Mouse (Mus musculus) hindbrain, embryonic 16.5 days (tissue): ENCODE measurements at regions not wholly inside any gene's neighbourhood (a gene's known extent, or its start where the extent isn't known, plus 50 kb on each side); places are given as distances from the start of the nearest gene placed in this dataset.
"Not testable (repeated sequence)": the region's sequence is repeated elsewhere in the genome, so short reads cannot be mapped to it uniquely, and the experiment has no call there.

ENCODE experiments used
- ATAC-seq: fragments of 200-750 bp; cut with Nextera tagmentation; 2 replicates; pipeline ENCODE4 v1.8.0; 2017; ENCODE audit warnings: moderate TSS enrichment, moderate library complexity
- H3K27ac ChIP-seq: fragments of 300-500 bp; sonication (generic); 2 replicates; pipeline ENCODE4 v1.5.1; 2014; ENCODE audit warnings: low read depth, mild to moderate bottlenecking, control low read depth, low read length, moderate library complexity
- H3K27me3 ChIP-seq: fragments of 300-500 bp; sonication (generic); replicated peaks from 2 replicates; pipeline ENCODE4 v1.6.1; 2014; ENCODE audit warnings: low read length; ENCODE audit not compliant: control insufficient read depth, insufficient read depth
- H3K36me3 ChIP-seq: fragments of 300-500 bp; sonication (generic); 2 replicates; pipeline ENCODE4 v1.6.1; 2014; ENCODE audit warnings: mild to moderate bottlenecking, low read length, moderate library complexity, mixed read lengths; ENCODE audit not compliant: control insufficient read depth, insufficient read depth
- H3K4me1 ChIP-seq: fragments of 300-500 bp; sonication (generic); 2 replicates; pipeline ENCODE4 v1.6.1; 2014; ENCODE audit warnings: low read depth, low read length; ENCODE audit not compliant: control insufficient read depth, insufficient read depth
- H3K4me2 ChIP-seq: fragments of 300-500 bp; sonication (generic); 2 replicates; pipeline ENCODE4 v1.6.1; 2014; ENCODE audit warnings: mild to moderate bottlenecking, low read length, control low read depth, moderate library complexity
- H3K4me3 ChIP-seq: fragments of 300-500 bp; sonication (generic); 2 replicates; pipeline ENCODE4 v1.5.1; 2014; ENCODE audit warnings: mild to moderate bottlenecking, low read length, control low read depth, moderate library complexity
- H3K9ac ChIP-seq: fragments of 300-500 bp; sonication (generic); 2 replicates; pipeline ENCODE4 v1.6.1; 2014; ENCODE audit warnings: low read depth, mild to moderate bottlenecking, control low read depth, low read length, moderate library complexity
- H3K9me3 ChIP-seq: fragments of 300-500 bp; sonication (generic); 2 replicates; pipeline ENCODE4 v1.6.1; 2014; ENCODE audit warnings: mild to moderate bottlenecking, low read length, moderate library complexity; ENCODE audit not compliant: control insufficient read depth
- WGBS: fragments of 180-500 bp; shearing (Covaris S2); extraction: QIAGEN DNeasy Blood & Tissue Kit; methylation state at CpG from one replicate; pipeline ENCODE4 v1.1.7; 2014; 5-methylcytosine and 5-hydroxymethylcytosine counted together

DNA sequence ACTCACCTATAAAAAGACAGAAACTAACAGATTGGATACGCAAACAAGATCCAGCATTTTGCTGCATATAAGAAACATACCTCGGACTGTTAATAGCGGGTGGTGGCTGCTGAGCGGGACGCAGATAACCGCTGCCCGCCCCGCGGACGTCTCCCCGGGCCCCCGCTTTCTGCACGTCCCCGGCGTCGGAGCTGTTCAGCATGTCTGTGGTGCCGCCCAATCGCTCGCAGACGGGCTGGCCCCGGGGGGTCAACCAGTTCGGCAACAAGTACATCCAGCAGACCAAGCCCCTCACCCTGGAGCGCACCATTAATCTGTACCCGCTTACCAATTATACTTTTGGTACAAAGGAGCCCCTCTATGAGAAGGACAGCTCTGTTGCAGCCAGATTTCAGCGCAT lies 682.4 kb upstream of the Agtr1b start:
- 71% methylated on average over 16 of the region's 25 CpGs for WGBS

DNA sequence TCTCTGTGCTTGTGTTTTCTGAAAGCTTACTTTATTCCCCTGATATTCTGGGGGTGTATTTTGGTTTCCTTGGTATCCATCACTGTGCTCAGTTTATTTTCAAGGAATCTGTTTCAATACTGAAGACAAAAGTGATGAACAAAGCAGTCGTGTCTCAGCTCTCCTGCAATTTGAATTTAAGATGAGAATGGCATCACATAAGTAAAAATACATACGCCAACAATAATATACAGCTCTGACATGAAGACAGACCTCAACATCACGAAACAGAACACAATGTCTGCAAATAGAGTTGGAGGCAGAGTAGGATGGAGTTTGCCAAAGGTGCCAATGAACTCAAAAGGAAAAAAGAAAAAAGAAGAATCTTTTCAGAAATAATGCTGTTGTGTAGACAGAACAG lies 679.0 kb upstream of the Agtr1b start:
- no peak for ATAC-seq
- no peaks in the 10 kb centered on the region for H3K27me3 ChIP-seq
- no peak overlapping the region for H3K27ac ChIP-seq
- H3K4me1 ChIP-seq, result no peaks in the 10 kb centered on the region
- H3K9me3 ChIP-seq, result peaks cover 3% of the 10 kb centered on the region; the same call in 1 of the 2 replicates
- 74% methylated on average over 3 of the region's 3 CpGs for whole genome bisulfite sequencing
- no peaks in the 10 kb centered on the region for H3K36me3 ChIP-seq
- no peak overlapping the region for H3K4me3 ChIP-seq
- no peak overlapping the region for H3K9ac ChIP-seq
- H3K4me2 ChIP-seq, result no peak overlapping the region

More for the DNA sequence above, 682.4 kb upstream of the Agtr1b start:
- H3K9me3 ChIP-seq, H3K4me1 ChIP-seq, H3K36me3 ChIP-seq, H3K9ac ChIP-seq, ATAC-seq, H3K27ac ChIP-seq, H3K4me3 ChIP-seq, H3K27me3 ChIP-seq, H3K4me2 ChIP-seq: not testable (repeated sequence)

DNA sequence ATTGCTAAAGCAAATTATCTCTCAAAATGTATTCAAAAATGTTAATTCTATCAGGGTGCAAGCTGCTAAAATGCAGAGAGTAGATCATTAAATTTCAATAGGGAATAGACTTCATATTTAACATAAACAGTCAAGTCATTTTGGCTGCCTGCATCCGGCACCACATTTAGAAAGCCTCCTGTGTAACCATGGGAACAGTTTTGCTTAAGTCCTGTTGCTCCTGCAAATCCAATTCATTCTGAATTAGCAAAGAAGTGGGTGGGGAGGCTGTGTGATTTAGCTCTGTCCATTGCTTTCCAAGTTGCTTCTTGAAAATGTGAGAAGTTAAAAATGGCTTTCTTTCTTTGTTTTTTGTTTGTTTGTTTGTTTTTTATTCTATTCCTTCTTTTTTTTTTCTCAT lies 658.9 kb upstream of the Agtr1b start:
- H3K9me3 ChIP-seq, result no peaks in the 10 kb centered on the region
- no peaks in the 10 kb centered on the region for H3K4me1 ChIP-seq
- H3K9ac ChIP-seq, result no peak overlapping the region
- 3% methylated on average over 1 of the region's 1 CpGs for whole genome bisulfite sequencing
- H3K27ac ChIP-seq, result no peak overlapping the region
- H3K4me3 ChIP-seq, result no peak overlapping the region
- H3K4me2 ChIP-seq, result no peak overlapping the region
- no peak for ATAC-seq
- no peaks in the 10 kb centered on the region for H3K36me3 ChIP-seq
- H3K27me3 ChIP-seq, result no peaks in the 10 kb centered on the region

DNA sequence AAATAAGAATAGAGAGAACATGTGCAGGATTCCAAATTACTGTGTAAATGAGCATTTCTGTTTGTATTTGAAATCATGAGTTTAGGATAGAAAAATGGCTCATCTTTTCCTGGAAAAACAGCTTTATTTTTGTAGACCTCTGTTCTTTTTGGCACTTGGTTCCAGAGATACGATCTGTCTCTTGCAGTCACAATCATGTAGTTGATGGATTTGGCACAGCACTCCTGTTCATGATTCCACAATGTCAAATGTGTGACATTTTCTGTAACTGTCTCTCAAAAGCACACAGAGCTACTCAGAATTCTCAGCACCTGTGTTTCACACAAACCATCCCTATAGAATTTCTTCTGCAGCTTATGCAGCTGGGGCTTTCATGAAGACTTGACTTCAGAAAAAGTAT lies 654.0 kb upstream of the Agtr1b start:
- H3K27ac ChIP-seq, result no peak overlapping the region
- 79% methylated on average over 1 of the region's 1 CpGs for WGBS

DNA sequence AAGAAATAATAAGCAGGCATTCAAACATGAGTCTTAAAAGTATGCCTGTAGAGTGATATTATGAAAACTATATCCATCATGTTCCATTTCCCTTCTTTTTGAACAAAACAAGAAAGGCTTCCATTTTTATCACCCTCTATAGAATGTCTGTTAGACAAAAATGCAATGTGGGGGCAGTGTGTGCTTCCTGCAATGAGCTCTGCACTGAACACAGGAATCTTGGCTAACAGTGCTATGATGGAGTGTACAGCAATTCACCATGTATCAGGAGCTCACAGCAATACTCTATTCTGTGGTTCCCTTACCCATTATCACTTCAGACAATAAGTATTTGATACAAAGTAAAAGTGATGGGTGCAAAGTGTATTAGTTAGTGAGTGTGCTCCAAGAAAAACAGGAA lies 653.3 kb upstream of the Agtr1b start:
- H3K36me3 ChIP-seq, result no peaks in the 10 kb centered on the region
- no peaks in the 10 kb centered on the region for H3K27me3 ChIP-seq
- no peak overlapping the region for H3K4me3 ChIP-seq
- ATAC-seq, result no peak
- H3K27ac ChIP-seq, result no peak overlapping the region
- H3K4me2 ChIP-seq, result no peak overlapping the region
- H3K9ac ChIP-seq, result no peak overlapping the region
- no peaks in the 10 kb centered on the region for H3K4me1 ChIP-seq
- H3K9me3 ChIP-seq, result no peaks in the 10 kb centered on the region

More for the DNA sequence above, 654.0 kb upstream of the Agtr1b start:
- Histone ChIP-seq H3K4me2 (no peak overlapping the region), H3K4me3 (no peak overlapping the region), H3K36me3 (no peaks in the 10 kb centered on the region), H3K9ac (no peak overlapping the region), H3K4me1 (no peaks in the 10 kb centered on the region), H3K27me3 (no peaks in the 10 kb centered on the region), H3K9me3 (no peaks in the 10 kb centered on the region)
- ATAC-seq, result no peak

- no peak for ATAC-seq
- no peak overlapping the region for H3K4me2 ChIP-seq
Observed at GRCm38 (mm10) chr3:21009650-21010049, 642.7 kb upstream of the Agtr1b start.

GRCm38 (mm10) chr3:20998295-20998694 lies 631.3 kb upstream of the Agtr1b start:
- Histone ChIP-seq H3K4me1 (no peaks in the 10 kb centered on the region), H3K9ac (no peak overlapping the region), H3K27me3 (no peaks in the 10 kb centered on the region), H3K9me3 (no peaks in the 10 kb centered on the region), H3K36me3 (no peaks in the 10 kb centered on the region), H3K4me3 (no peak overlapping the region), H3K4me2 (no peak overlapping the region), H3K27ac (no peak overlapping the region)
- no peak for ATAC-seq

More at GRCm38 (mm10) chr3:21009650-21010049, 642.7 kb upstream of the Agtr1b start:
- Histone ChIP-seq H3K4me3 (no peak overlapping the region), H3K9ac (no peak overlapping the region), H3K27me3 (no peaks in the 10 kb centered on the region), H3K4me1 (no peaks in the 10 kb centered on the region), H3K9me3 (no peaks in the 10 kb centered on the region), H3K36me3 (no peaks in the 10 kb centered on the region), H3K27ac (no peak overlapping the region)
- 73% methylated on average over 1 of the region's 1 CpGs for WGBS

DNA sequence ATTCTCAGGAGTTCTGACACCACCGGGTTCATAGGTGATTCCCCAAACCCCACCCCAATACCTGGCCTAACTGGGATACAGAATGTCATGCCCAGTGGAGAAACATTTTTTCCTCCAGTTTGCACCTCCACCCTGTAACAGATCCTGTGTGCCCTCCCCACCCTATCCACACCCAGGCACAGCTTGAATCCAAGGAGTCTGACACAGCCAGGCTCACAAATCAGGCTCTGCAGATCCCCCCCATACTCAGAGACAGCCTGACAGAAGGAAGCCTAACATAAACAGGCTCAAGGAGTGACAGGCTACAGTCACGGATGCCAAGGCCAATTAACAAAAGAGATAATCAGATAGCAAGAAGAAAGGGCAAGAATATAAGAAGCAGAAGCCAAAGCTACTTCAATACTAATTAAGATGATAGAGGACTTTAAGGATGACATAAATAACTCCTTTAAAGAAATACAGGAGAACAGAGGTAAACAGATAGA lies 622.6 kb upstream of the Agtr1b start:
- H3K27me3 ChIP-seq, result no peaks in the 10 kb centered on the region
- no peak overlapping the region for H3K9ac ChIP-seq
- WGBS, result 73% methylated on average over 2 of the region's 2 CpGs
- no peak overlapping the region for H3K4me3 ChIP-seq
- ATAC-seq, result no peak
- H3K4me1 ChIP-seq, result peaks cover 12% of the 10 kb centered on the region
- no peak overlapping the region for H3K27ac ChIP-seq
- H3K4me2 ChIP-seq, result no peak overlapping the region
- no peaks in the 10 kb centered on the region for H3K9me3 ChIP-seq
- H3K36me3 ChIP-seq, result no peaks in the 10 kb centered on the region

GRCm38 (mm10) chr3:20986942-20987341 lies 620.0 kb upstream of the Agtr1b start:
- no peak overlapping the region for H3K4me2 ChIP-seq
- H3K4me3 ChIP-seq, result no peak overlapping the region
- no peak overlapping the region for H3K9ac ChIP-seq
- no peaks in the 10 kb centered on the region for H3K9me3 ChIP-seq
- 0% methylated on average over 1 of the region's 1 CpGs for WGBS
- H3K27ac ChIP-seq, result peak overlapping the region; percentile 61; the same call in 1 of the 2 replicates
- peaks cover 12% of the 10 kb centered on the region for H3K4me1 ChIP-seq
- H3K36me3 ChIP-seq, result no peaks in the 10 kb centered on the region
- no peaks in the 10 kb centered on the region for H3K27me3 ChIP-seq
- peak; percentile 59 for ATAC-seq

DNA sequence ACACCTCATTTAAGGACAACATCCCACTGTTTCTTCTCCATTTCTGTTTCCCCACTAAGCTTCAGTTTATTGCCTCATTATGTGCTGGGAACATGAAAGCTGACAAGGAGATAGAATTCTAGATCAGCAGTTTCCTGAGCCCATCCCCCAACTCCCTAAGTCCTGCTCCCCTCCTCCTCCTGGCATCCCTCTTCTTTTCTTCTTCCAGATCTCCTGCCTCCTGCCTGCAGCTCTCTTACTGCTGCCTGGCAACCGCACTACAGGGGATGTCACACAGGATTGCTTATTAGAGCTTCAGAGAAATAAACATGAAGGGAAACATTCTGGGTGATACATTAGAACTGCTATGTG lies 619.4 kb upstream of the Agtr1b start:
- no peak overlapping the region for H3K4me3 ChIP-seq
- H3K36me3 ChIP-seq, result no peaks in the 10 kb centered on the region
- ATAC-seq, result peak; percentile 95
- peaks cover 12% of the 10 kb centered on the region for H3K4me1 ChIP-seq
- no peaks in the 10 kb centered on the region for H3K9me3 ChIP-seq
- H3K27me3 ChIP-seq, result no peaks in the 10 kb centered on the region
- WGBS, result 0% methylated on average over 1 of the region's 1 CpGs
- H3K4me2 ChIP-seq, result peak overlapping the region; percentile 22; the same call in 1 of the 2 replicates
- peak overlapping the region; percentile 61 for H3K27ac ChIP-seq
- H3K9ac ChIP-seq, result no peak overlapping the region
